Mouse (Mus musculus): ENCODE measurements at regions not wholly inside any gene's neighbourhood (a gene's known extent, or its start where the extent isn't known, plus 50 kb on each side); places are given as distances from the start of the nearest gene placed in this dataset.

- H3K4me3 ChIP-seq (ENCODE audit: extremely low read depth, insufficient read depth, insufficient read length): no peak overlapping the region
- DNase-seq (ENCODE audit: low read depth in 1 of 2, low spot score in 2 of 2): no peak
- no peak overlapping the region for H3K27ac ChIP-seq (ENCODE audit: insufficient read depth, low read length)
- no peaks in the 10 kb centered on the region for H3K4me1 ChIP-seq (ENCODE audit: control insufficient read depth, insufficient read depth, insufficient read length)
- H3K36me3 ChIP-seq (ENCODE audit: control insufficient read depth, insufficient read depth, low read length): no peaks in the 10 kb centered on the region
- TF ChIP-seq POLR2A (IDR thresholded peaks at IDR 0.05; ENCODE audit: low read depth, low read length) (no peak), CTCF (IDR thresholded peaks at IDR 0.05; ENCODE audit: extremely low read depth, insufficient read depth, insufficient read length, insufficient replicate concordance) (no peak)
- WGBS: 88% methylated on average over 3 of the region's 3 CpGs
- H3K27me3 ChIP-seq (ENCODE audit: control insufficient read depth, insufficient read depth, low read length): no peaks in the 10 kb centered on the region
Observed at GRCm38 (mm10) chr2:79557361-79557760, 77.8 kb upstream of the Itprid2 start.

DNA sequence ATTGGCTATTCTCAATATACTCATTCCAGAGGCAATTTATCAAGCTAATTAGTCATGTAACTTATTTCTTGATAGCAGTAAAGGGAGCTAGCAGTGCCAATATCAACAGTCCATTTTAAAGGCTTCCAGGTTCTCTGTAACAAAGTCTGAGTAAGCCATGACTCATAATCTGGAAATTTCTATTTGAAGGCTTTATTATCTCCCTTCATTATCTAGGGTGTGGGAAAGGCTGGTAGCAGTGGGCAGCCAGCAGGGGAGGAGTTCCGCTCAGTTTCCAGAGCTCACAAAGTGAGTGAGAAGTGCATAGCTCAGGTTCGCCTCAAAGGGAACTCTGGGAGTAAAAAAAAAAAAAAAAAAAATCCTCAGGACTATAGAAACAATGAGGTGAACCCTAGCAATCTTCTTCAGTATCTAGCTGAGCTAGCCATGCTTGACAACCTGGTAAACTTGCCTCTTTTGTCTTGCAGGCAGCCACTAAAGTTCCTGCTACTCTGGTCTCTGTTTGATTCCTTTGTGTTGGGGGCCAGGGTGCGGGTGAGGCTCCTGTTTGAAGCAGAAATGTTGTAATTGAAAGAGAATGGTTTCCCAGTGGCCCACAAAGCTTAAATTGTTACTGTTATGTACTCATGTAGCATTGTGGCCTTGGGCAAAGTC, 68.7 kb upstream of the Itprid2 start:
- TF ChIP-seq CTCF (IDR thresholded peaks at IDR 0.05; ENCODE audit: extremely low read depth, insufficient read depth, insufficient read length, insufficient replicate concordance) (no peak), POLR2A (IDR thresholded peaks at IDR 0.05; ENCODE audit: low read depth, low read length) (no peak)
- Histone ChIP-seq H3K36me3 (ENCODE audit: control insufficient read depth, insufficient read depth, low read length) (no peaks in the 10 kb centered on the region), H3K4me3 (ENCODE audit: extremely low read depth, insufficient read depth, insufficient read length) (no peak overlapping the region), H3K27me3 (ENCODE audit: control insufficient read depth, insufficient read depth, low read length) (no peaks in the 10 kb centered on the region), H3K4me1 (ENCODE audit: control insufficient read depth, insufficient read depth, insufficient read length) (no peaks in the 10 kb centered on the region), H3K27ac (ENCODE audit: insufficient read depth, low read length) (no peak overlapping the region)
- DNase-seq (ENCODE audit: low read depth in 1 of 2, low spot score in 2 of 2): no peak
- 68% methylated on average over 3 of the region's 3 CpGs for WGBS

- WGBS: 81% methylated on average over 3 of the region's 3 CpGs
- H3K36me3 ChIP-seq (ENCODE audit: control insufficient read depth, insufficient read depth, low read length): no peaks in the 10 kb centered on the region
- DNase-seq (ENCODE audit: low read depth in 1 of 2, low spot score in 2 of 2): no peak
- no peaks in the 10 kb centered on the region for H3K4me1 ChIP-seq (ENCODE audit: control insufficient read depth, insufficient read depth, insufficient read length)
- TF ChIP-seq POLR2A (IDR thresholded peaks at IDR 0.05; ENCODE audit: low read depth, low read length) (no peak), CTCF (IDR thresholded peaks at IDR 0.05; ENCODE audit: extremely low read depth, insufficient read depth, insufficient read length, insufficient replicate concordance) (no peak)
- no peak overlapping the region for H3K4me3 ChIP-seq (ENCODE audit: extremely low read depth, insufficient read depth, insufficient read length)
- no peaks in the 10 kb centered on the region for H3K27me3 ChIP-seq (ENCODE audit: control insufficient read depth, insufficient read depth, low read length)
- no peak overlapping the region for H3K27ac ChIP-seq (ENCODE audit: insufficient read depth, low read length)
Observed at GRCm38 (mm10) chr2:79567413-79567934, 67.7 kb upstream of the Itprid2 start.

DNA sequence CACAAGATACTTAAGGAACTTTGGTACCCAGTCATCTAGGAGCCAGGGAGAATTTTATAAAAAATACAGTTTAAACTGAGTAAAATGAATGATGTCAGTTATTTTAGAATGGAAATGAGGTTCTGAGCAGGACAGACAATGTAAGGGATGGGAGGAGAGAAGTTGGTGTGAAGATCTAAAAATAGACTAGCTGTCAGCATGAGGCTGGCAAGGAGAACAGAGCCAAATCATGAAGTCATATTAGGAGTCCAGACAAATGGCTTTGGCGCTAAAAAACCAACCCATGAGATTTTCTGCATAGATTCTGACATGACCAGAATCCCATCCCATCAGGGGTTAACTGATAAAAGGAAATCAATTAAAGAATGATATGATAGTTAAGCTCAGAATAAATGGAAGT, 65.5 kb upstream of the Itprid2 start:
- TF ChIP-seq POLR2A (IDR thresholded peaks at IDR 0.05; ENCODE audit: low read depth, low read length): no peak
- no peak for TF ChIP-seq CTCF (IDR thresholded peaks at IDR 0.05; ENCODE audit: extremely low read depth, insufficient read depth, insufficient read length, insufficient replicate concordance)
- DNase-seq (ENCODE audit: low read depth in 1 of 2, low spot score in 2 of 2): no peak
- Histone ChIP-seq H3K4me1 (ENCODE audit: control insufficient read depth, insufficient read depth, insufficient read length) (no peaks in the 10 kb centered on the region), H3K27me3 (ENCODE audit: control insufficient read depth, insufficient read depth, low read length) (no peaks in the 10 kb centered on the region), H3K4me3 (ENCODE audit: extremely low read depth, insufficient read depth, insufficient read length) (no peak overlapping the region), H3K36me3 (ENCODE audit: control insufficient read depth, insufficient read depth, low read length) (no peaks in the 10 kb centered on the region), H3K27ac (ENCODE audit: insufficient read depth, low read length) (no peak overlapping the region)
- WGBS: 86% methylated on average over 1 of the region's 1 CpGs

DNA sequence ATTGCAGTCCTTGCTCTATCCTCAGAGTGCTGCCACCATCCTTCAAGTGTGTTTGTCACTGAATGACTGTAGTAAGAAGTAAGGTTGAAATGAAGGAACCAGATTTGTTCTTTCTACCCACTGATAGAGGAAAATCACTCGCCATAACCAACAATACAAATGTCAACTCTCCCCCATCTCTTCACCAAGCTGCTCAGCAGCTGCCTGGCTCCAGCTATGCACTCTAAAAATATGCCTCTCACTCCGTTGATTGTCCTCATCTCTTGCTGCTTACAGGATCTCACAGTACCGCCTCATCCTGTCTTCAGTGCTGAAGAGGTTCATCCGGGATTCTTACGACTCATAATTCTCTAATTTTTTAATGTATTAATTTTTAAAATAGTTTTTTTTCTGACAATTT, 63.2 kb upstream of the Itprid2 start:
- H3K36me3 ChIP-seq (ENCODE audit: control insufficient read depth, insufficient read depth, low read length): no peaks in the 10 kb centered on the region
- no peak overlapping the region for H3K4me3 ChIP-seq (ENCODE audit: extremely low read depth, insufficient read depth, insufficient read length)
- no peak overlapping the region for H3K27ac ChIP-seq (ENCODE audit: insufficient read depth, low read length)
- no peak for TF ChIP-seq POLR2A (IDR thresholded peaks at IDR 0.05; ENCODE audit: low read depth, low read length)
- 91% methylated on average over 5 of the region's 5 CpGs for WGBS
- H3K4me1 ChIP-seq (ENCODE audit: control insufficient read depth, insufficient read depth, insufficient read length): no peaks in the 10 kb centered on the region
- H3K27me3 ChIP-seq (ENCODE audit: control insufficient read depth, insufficient read depth, low read length): no peaks in the 10 kb centered on the region
- DNase-seq (ENCODE audit: low read depth in 1 of 2, low spot score in 2 of 2): no peak

- no peak for DNase-seq (ENCODE audit: low read depth in 1 of 2, low spot score in 2 of 2)
- no peaks in the 10 kb centered on the region for H3K36me3 ChIP-seq (ENCODE audit: control insufficient read depth, insufficient read depth, low read length)
- no peaks in the 10 kb centered on the region for H3K4me1 ChIP-seq (ENCODE audit: control insufficient read depth, insufficient read depth, insufficient read length)
- WGBS: 27% methylated on average over 6 of the region's 6 CpGs
- H3K4me3 ChIP-seq (ENCODE audit: extremely low read depth, insufficient read depth, insufficient read length): no peak overlapping the region
- TF ChIP-seq CTCF (IDR thresholded peaks at IDR 0.05; ENCODE audit: extremely low read depth, insufficient read depth, insufficient read length, insufficient replicate concordance): no peak
- no peak overlapping the region for H3K27ac ChIP-seq (ENCODE audit: insufficient read depth, low read length)
- H3K27me3 ChIP-seq (ENCODE audit: control insufficient read depth, insufficient read depth, low read length): no peaks in the 10 kb centered on the region
Observed at GRCm38 (mm10) chr2:79575074-79575473, 60.1 kb upstream of the Itprid2 start.

- no peak overlapping the region for H3K4me3 ChIP-seq (ENCODE audit: extremely low read depth, insufficient read depth, insufficient read length)
- no peak for DNase-seq (ENCODE audit: low read depth in 1 of 2, low spot score in 2 of 2)
- H3K36me3 ChIP-seq (ENCODE audit: control insufficient read depth, insufficient read depth, low read length): no peaks in the 10 kb centered on the region
- no peak overlapping the region for H3K27ac ChIP-seq (ENCODE audit: insufficient read depth, low read length)
- TF ChIP-seq POLR2A (IDR thresholded peaks at IDR 0.05; ENCODE audit: low read depth, low read length) (no peak), CTCF (IDR thresholded peaks at IDR 0.05; ENCODE audit: extremely low read depth, insufficient read depth, insufficient read length, insufficient replicate concordance) (no peak)
- H3K27me3 ChIP-seq (ENCODE audit: control insufficient read depth, insufficient read depth, low read length): no peaks in the 10 kb centered on the region
- no peaks in the 10 kb centered on the region for H3K4me1 ChIP-seq (ENCODE audit: control insufficient read depth, insufficient read depth, insufficient read length)
- 85% methylated on average over 7 of the region's 7 CpGs for WGBS
Observed at GRCm38 (mm10) chr2:79585022-79585774, 50.0 kb upstream of the Itprid2 start.

Measured in spleen, adult 2 months (tissue).